Mouse (Mus musculus) C2C12 (cell line): ENCODE measurements around the gene Col4a1. TPM values are rescaled to one million over a fixed set of nuclear protein-coding genes. Genes with fewer than 3 reads are reported as not detected.

Experiments used
- H3K27me3 ChIP-seq: one replicate; pipeline ENCODE4 v1.6.1; 2011; ENCODE audit not compliant: control insufficient read depth, insufficient read depth, insufficient read length
- H3K36me3 ChIP-seq: one replicate; pipeline ENCODE4 v1.6.1; 2011; ENCODE audit not compliant: control insufficient read depth, insufficient read depth
- H3K4me3 ChIP-seq: one replicate; pipeline ENCODE4 v1.5.1; 2011; ENCODE audit warnings: mild to moderate bottlenecking, control low read depth; ENCODE audit not compliant: poor library complexity, insufficient read depth, severe bottlenecking
- H3K79me2 ChIP-seq: one replicate; pipeline ENCODE4 v1.6.1; 2011; ENCODE audit not compliant: control insufficient read depth, insufficient read depth
- H3K79me3 ChIP-seq: one replicate; pipeline ENCODE4 v1.6.1; 2011; ENCODE audit warnings: low read depth, control low read depth
- H3ac ChIP-seq: one replicate; pipeline ENCODE3; 2011; ENCODE audit warnings: low read depth; ENCODE audit not compliant: control insufficient read depth, insufficient read length
- CEBPB ChIP-seq: IDR thresholded peaks from one replicate; pipeline ENCODE4 v1.6.1; 2011; ENCODE audit warnings: low read depth, mild to moderate bottlenecking, control low read depth, moderate library complexity
- CTCF ChIP-seq: IDR thresholded peaks from one replicate; pipeline ENCODE4 v1.5.1; 2011; ENCODE audit not compliant: control insufficient read depth, insufficient read depth, insufficient read length
- FOSL1 ChIP-seq: IDR thresholded peaks from one replicate; pipeline ENCODE4 v1.8.0; 2011; ENCODE audit warnings: mild to moderate bottlenecking, low read length; ENCODE audit not compliant: poor library complexity, insufficient read depth, severe bottlenecking
- MAX ChIP-seq: IDR thresholded peaks from one replicate; pipeline ENCODE4 v1.6.1; 2011; ENCODE audit warnings: mild to moderate bottlenecking, control low read depth
- MYOD1 ChIP-seq: IDR thresholded peaks from one replicate; pipeline ENCODE4 v1.6.1; 2011; ENCODE audit warnings: low read depth; ENCODE audit not compliant: control insufficient read depth, insufficient read length
- MYOG ChIP-seq: IDR thresholded peaks from one replicate; pipeline ENCODE4 v1.6.1; 2011; ENCODE audit not compliant: control insufficient read depth, insufficient read length; ENCODE audit errors: extremely low read depth
- USF1 ChIP-seq: IDR thresholded peaks from one replicate; pipeline ENCODE4 v1.6.1; 2011; ENCODE audit warnings: low read depth, mild to moderate bottlenecking, control low read depth, moderate library complexity
- polyA plus RNA-seq: library from polyadenylated mRNA; unstranded; fragments of >200 nt; fragmentation: generic; extraction: Trizol; gene quantifications from one replicate; pipeline ENCODE4 v1.2.1, GENCODE M21; 2012; ENCODE audit warnings: missing spikeins

The Col4a1 gene
- polyA plus RNA-seq, 1 experiment, result 74.7 TPM

DNA sequence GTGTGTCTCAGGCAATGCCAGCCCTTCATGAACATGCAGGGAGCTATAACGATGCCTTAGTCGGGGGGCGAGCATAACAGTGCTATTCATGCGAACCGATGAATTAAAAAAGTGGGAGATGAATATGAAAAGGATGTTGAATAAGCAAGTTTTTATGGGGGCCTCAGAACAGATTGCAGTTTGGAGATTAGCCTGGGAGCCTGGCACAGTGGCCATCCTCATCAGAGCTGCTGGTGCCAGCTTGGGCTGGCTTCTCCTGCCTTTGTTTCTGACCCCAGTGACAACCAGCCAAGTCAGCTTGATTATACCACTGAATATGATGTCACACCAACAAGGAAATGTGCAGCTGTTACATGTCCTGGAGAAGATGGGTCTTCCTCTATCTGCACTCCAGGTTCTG is 23.7 kb upstream of the Col4a1 start:
- H3K79me3 ChIP-seq, result peaks cover 20% of the 10 kb centered on the region
- no peak overlapping the region for H3ac ChIP-seq

DNA sequence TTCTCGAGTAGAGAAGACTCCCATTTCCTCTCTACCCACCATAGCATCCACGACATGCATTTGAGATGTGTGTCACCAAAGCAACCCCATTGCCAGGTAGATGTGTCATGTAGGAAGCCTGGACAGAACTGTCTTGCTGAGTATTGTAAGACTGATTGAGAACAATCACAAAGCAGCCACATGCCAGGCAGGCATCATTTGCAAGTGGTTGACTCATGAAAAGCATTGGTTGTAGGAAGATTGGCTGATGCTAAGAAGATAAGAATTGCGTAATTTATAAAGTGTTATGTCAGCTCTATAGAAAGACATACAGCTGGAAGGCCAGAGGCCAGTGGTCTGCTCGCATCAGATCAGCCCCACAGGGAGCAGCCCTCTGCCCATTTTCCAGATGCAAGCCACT is 22.6 kb upstream of the Col4a1 start:
- H3K36me3 ChIP-seq, result no peaks in the 10 kb centered on the region
- H3K4me3 ChIP-seq, result no peak overlapping the region
- no peak overlapping the region for H3ac ChIP-seq
- TF ChIP-seq CEBPB (peak; percentile 29), MAX (no peak)
- H3K27me3 ChIP-seq, result no peaks in the 10 kb centered on the region
- H3K79me3 ChIP-seq, result peaks cover 18% of the 10 kb centered on the region
- H3K79me2 ChIP-seq, result peaks cover 77% of the 10 kb centered on the region

More for the DNA sequence above, 23.7 kb upstream of the Col4a1 start:
- H3K27me3 ChIP-seq, result no peaks in the 10 kb centered on the region
- peaks cover 76% of the 10 kb centered on the region for H3K79me2 ChIP-seq
- no peak for TF ChIP-seq CEBPB
- TF ChIP-seq MYOG, result no peak
- no peak for TF ChIP-seq CTCF
- TF ChIP-seq MYOD1, result no peak
- no peak for TF ChIP-seq USF1
- TF ChIP-seq MAX, result no peak
- TF ChIP-seq FOSL1, result no peak
- no peaks in the 10 kb centered on the region for H3K36me3 ChIP-seq
- no peak overlapping the region for H3K4me3 ChIP-seq

DNA sequence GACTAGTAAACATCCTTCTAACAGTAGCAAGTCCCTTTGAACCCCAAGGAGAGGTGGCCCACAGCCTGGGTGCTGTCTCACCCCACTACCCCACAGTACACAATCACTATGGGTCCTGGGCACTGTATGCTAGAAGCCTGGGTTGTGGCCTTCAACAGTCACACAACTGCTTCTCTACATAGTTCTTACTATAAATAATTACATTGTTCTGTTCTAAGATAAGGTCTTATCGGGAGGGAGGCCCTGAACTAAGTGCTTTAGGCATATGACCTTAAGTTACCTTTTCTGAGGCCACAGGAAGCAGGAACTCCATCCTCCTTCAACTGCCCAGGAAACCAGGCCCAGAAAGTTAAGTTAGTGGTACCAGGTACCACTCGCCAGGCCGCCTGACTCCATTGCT is 21.9 kb upstream of the Col4a1 start:
- Histone ChIP-seq H3K4me3 (no peak overlapping the region), H3K27me3 (no peaks in the 10 kb centered on the region), H3ac (no peak overlapping the region), H3K79me3 (peaks cover 18% of the 10 kb centered on the region), H3K79me2 (peaks cover 70% of the 10 kb centered on the region), H3K36me3 (no peaks in the 10 kb centered on the region)
- TF ChIP-seq MYOD1, result no peak
- no peak for TF ChIP-seq MAX
- TF ChIP-seq FOSL1, result no peak
- no peak for TF ChIP-seq USF1
- no peak for TF ChIP-seq CTCF
- no peak for TF ChIP-seq MYOG
- no peak for TF ChIP-seq CEBPB

DNA sequence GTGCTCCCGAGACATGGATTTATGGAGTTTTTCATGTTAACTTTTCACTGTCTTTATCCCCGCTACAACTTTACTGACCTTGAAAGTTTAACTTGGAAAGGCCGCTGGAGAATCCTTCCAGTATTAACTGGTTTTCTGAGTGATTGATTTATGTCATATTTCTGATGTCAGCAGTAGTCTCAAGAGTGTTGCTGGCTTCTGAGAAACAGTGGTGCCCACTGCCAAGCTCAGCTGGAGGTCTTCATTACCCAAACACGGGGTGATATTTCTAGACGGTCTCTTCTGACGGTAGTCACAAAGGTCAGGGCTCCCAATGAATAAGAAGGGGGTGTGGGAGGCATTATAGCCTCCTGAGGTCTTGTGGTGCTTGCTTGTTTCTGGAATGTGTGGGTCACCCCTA is 21.1 kb upstream of the Col4a1 start:
- H3K79me3 ChIP-seq, result peaks cover 18% of the 10 kb centered on the region
- TF ChIP-seq CEBPB (no peak), FOSL1 (no peak), MYOD1 (no peak), MYOG (no peak), CTCF (no peak), USF1 (no peak), MAX (no peak)
- no peaks in the 10 kb centered on the region for H3K36me3 ChIP-seq
- H3K4me3 ChIP-seq, result no peak overlapping the region
- peaks cover 69% of the 10 kb centered on the region for H3K79me2 ChIP-seq
- H3ac ChIP-seq, result no peak overlapping the region
- H3K27me3 ChIP-seq, result no peaks in the 10 kb centered on the region

DNA sequence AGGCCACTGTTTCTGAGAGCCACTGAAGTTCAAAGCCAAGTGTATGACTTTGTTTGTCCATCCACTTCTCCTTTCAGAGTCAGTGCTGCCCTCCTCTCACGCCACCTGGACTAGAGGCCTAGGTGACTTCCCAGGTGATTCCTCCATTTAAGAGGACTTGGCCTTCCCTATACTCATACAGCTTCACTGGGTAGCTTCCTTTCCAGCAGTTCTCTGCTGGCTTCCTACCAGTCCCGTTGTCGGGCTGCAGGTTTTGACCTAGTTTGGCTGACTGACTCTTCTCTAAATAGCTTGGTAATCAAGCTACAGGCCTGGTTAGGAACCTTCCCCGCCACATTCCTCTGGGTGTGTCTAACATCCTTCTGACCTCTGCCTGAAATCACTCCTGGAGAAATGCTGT is 18.9 kb upstream of the Col4a1 start:
- Histone ChIP-seq H3K79me3 (peaks cover 14% of the 10 kb centered on the region), H3ac (no peak overlapping the region), H3K79me2 (peaks cover 58% of the 10 kb centered on the region), H3K4me3 (no peak overlapping the region), H3K36me3 (no peaks in the 10 kb centered on the region), H3K27me3 (no peaks in the 10 kb centered on the region)
- no peak for TF ChIP-seq CEBPB
- TF ChIP-seq MAX, result no peak

DNA sequence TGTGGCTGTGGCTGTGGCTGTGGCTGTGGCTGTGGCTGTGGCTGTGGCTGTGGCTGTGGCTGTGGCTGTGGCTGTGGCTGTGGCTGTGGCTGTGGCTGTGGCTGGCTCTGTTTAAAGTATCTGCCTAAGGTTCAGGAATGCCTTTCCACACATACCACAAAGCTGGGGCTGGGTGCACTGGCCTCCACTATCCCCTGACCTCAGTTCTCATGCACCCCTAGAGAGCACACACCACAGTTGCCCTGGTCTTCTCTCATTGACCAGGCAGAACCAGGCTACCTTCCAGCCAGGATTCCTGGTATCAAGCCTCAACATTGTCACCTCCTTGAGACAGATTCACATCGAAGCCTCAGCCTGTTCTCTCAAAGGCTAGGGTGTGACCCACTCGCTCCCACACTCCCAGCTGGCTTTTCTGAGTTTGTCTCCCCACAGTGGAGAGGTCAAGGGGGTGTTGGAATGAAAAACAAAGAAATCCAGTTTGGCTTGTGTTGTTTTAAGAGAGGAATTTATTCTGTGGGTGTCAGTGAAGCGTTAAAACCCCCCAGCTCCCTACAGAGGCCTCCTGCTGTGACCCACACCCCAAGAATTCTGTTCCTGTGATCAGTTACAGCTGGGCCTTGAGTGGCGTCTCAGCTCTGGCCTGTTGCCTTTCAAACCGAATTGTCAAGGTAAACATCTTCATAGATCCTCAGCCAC is 15.2 kb upstream of the Col4a1 start:
- Histone ChIP-seq H3K4me3 (no peak overlapping the region), H3K27me3 (no peaks in the 10 kb centered on the region), H3K36me3 (no peaks in the 10 kb centered on the region), H3ac (no peak overlapping the region), H3K79me2 (peaks cover 50% of the 10 kb centered on the region), H3K79me3 (peaks cover 15% of the 10 kb centered on the region)
- no peak for TF ChIP-seq CEBPB
- no peak for TF ChIP-seq USF1
- no peak for TF ChIP-seq FOSL1
- no peak for TF ChIP-seq MYOG
- TF ChIP-seq MYOD1, result no peak
- no peak for TF ChIP-seq CTCF
- TF ChIP-seq MAX, result no peak
